Mouse (Mus musculus) CD4-positive, CD25-positive, alpha-beta regulatory T cell, adult 4 months (primary cell): ENCODE results near the gene Krt5. TPM values are rescaled to one million over a fixed set of nuclear protein-coding genes. Genes with fewer than 3 reads are reported as not detected.

ENCODE experiments used
- polyA plus RNA-seq, 2 experiments: library from polyadenylated mRNA; unstranded; fragments of 100-300 nt; shearing (Covaris generic); gene quantifications; one replicate each; pipeline ENCODE4 v1.2.1; 2017

Gene Krt5
- polyA plus RNA-seq, 2 experiments from 2014 or later: not detected

Other genes starting within 250 kb of the Krt5 start
- gene Krt81, start 249.1 kb downstream of the Krt5 start, polyA plus RNA-seq: not detected
- gene Krt86, start 239.4 kb downstream of the Krt5 start, polyA plus RNA-seq: not detected
- 1 to 10 TPM; 3.2 to 7.4 TPM for gene Krt83, start 221.4 kb downstream of the Krt5 start, polyA plus RNA-seq
- not detected for gene Gm49425, start 195.6 kb downstream of the Krt5 start, polyA plus RNA-seq
- not detected for gene Krt84, start 180.1 kb downstream of the Krt5 start, polyA plus RNA-seq
- gene Krt82, start 162.2 kb downstream of the Krt5 start, polyA plus RNA-seq: not detected
- gene Krt90, start 149.9 kb downstream of the Krt5 start, polyA plus RNA-seq: not detected
- not detected for gene Krt75, start 139.0 kb downstream of the Krt5 start, polyA plus RNA-seq
- not detected for gene Gm5414, start 84.7 kb downstream of the Krt5 start, polyA plus RNA-seq
- gene Gm5478, start 65.5 kb downstream of the Krt5 start, polyA plus RNA-seq: not detected
- not detected for gene Krt6b, start 32.6 kb downstream of the Krt5 start, polyA plus RNA-seq
- not detected for gene Krt6a, start 18.6 kb downstream of the Krt5 start, polyA plus RNA-seq
- not detected for gene Krt71, start 30.2 kb upstream of the Krt5 start, polyA plus RNA-seq
- not detected for gene Krt72, start 73.6 kb upstream of the Krt5 start, polyA plus RNA-seq
- not detected for gene Krt73, start 89.4 kb upstream of the Krt5 start, polyA plus RNA-seq
- not detected for gene Krt2, start 105.3 kb upstream of the Krt5 start, polyA plus RNA-seq
- gene Krt1, start 137.9 kb upstream of the Krt5 start, polyA plus RNA-seq: not detected
- gene Krt77, start 156.8 kb upstream of the Krt5 start, polyA plus RNA-seq: not detected
- gene Krt76, start 180.0 kb upstream of the Krt5 start, polyA plus RNA-seq: not detected
- gene Krt4, start 211.8 kb upstream of the Krt5 start, polyA plus RNA-seq: not detected
- not detected for gene Krt79, start 227.4 kb upstream of the Krt5 start, polyA plus RNA-seq
- not detected for gene Krt78, start 241.4 kb upstream of the Krt5 start, polyA plus RNA-seq